Mouse (Mus musculus): Measurements from ENCODE around the gene Zbtb20.
A peak's percentile ranks its signal among the peaks of the same experiment; 100 is the strongest.

The Zbtb20 gene

DNA sequence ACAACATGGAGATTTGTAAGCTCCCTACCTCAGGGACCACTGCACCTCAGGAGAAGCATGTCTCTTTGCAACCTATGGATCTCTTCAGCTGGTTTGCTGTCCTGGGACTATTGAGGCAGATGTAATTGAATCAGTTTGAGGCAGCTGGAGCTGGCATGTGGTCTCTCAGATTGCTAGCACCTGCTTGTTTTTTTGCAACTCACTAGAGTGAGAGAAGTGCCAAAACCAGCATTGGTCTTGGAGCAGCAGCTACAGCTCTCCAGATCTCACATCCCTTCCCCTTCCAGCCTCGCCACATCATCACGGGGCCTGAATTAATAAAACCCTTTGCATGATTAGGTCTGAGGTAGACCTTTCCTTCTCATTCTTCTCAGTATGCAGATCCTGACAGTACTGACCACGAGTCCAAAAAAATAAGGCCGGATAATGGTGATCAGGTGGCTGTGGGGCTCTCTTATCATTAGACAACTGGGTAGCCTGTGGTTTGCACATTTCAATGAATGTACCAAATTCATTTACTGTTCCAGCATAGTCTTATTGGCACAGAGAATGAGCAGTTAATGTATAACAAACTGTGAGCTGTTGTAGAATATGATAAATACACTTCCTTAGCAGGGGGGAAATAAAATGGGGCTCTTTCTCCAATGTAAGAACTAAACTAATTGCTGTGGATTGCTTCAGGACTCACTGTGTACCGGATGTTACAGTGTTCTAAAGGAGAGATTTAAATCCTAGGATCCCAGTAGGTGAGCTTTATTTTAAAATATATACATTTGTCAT lies 205.4 kb downstream of the Zbtb20 start:
- DNase-seq = no peak

DNA sequence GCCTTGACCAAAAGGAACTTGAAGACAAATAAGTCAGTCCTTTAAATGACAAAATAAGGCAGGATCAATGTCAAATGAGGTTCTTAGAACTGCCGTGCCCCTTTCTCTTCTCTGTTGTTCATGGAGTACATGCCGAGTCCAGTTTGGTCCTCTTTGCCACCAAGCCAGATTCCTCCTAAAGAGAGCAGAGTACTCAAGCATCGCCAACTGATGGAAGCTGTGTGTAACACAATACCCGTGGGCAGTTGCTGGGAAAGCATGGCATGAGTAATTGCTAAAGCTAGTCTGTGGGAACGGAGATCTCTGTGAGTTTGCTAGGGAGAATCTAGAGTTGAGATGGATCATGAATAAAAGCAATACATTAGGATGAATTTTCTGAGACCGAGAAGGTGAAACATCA lies 206.3 kb downstream of the Zbtb20 start:
- DNase-seq = no peak

- DNase-seq = no peak
Measured at GRCm38 (mm10) chr16:43082801-43083200, 207.1 kb downstream of the Zbtb20 start.

GRCm38 (mm10) chr16:43090188-43090587 lies 214.5 kb downstream of the Zbtb20 start:
- no peak for DNase-seq

DNA sequence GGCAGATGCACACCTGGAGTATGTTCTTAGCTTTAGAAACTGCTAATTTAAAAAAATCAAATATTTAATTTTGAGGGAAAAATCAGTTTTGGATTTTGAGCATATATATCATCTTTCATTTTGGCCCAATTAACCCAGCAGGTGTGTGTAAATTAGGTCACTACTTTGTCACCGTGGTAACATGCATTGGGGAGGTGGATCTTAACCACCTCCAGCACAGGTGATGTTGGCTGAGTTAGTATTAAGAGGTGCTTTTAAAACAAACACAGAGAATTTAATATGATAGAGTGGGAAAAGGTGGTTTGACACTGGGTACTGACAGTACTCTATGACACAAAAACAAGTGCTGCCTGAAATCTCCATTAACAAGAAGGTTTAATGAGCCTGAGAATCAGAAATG lies 218.5 kb downstream of the Zbtb20 start:
- DNase-seq = no peak

- DNase-seq = no peak
Measured at GRCm38 (mm10) chr16:43094756-43095155, 219.1 kb downstream of the Zbtb20 start.

- no peak for DNase-seq
Measured at GRCm38 (mm10) chr16:43096040-43096439, 220.4 kb downstream of the Zbtb20 start.

GRCm38 (mm10) chr16:43098153-43098552 lies 222.5 kb downstream of the Zbtb20 start:
- DNase-seq = no peak

DNA sequence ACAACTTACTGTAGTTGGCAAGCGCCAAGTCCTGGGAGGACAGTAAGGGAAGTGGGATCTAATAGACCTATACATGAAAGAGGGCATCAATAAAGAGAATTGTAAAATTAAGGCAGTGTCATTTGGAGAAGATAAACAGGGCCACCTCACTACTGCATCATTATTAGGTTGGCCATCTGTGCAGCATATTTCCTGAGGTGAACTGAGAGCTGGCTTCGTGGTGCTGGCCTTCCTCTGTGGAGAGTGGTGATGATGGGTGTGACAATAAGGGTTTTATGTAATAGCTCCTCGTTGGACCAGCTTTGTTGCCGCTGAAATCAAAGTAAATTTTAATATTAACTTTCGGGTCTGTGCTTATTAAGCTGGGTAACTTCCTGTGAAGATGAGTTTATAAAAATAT lies 223.0 kb downstream of the Zbtb20 start:
- no peak for DNase-seq

DNA sequence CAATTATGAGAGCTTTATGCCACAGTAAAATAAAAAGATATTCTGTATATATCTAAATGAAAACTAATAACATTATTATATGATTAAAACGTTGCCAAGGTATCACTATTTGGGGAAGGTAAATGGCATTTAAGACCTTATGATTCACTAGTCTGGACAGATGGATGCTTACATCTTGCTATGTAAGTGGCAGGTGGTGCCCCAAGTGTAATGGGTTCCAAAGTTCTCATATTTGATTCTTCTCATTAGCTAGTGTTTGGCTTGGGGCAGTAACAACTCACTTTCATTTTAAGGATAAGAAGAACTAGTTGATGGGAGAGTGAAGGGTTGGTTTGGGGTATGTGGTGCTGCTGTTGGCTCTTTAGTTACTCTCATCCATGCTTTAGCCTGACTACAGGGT lies 235.6 kb downstream of the Zbtb20 start:
- DNase-seq = no peak

GRCm38 (mm10) chr16:43113968-43114367 lies 238.3 kb downstream of the Zbtb20 start:
- DNase-seq = no peak

DNA sequence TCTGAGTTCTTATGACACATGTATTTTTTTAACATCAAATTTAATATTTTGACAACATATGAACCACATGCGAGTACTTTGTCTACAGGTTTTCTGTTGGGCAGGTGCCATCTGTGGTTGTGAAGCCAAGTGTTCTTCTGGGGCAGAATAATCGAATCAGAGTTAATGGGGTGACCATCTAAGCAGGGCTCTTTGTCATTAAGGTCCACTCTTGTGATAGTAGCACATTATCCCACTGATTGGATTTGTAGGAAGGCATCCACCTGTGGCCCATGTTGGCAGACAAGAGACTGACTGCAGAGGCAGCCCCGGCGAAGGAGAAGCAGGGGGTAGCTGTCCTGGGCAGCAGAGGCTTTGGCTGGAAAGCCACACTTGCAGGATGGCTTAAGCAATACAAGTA lies 254.3 kb downstream of the Zbtb20 start:
- no peak for DNase-seq

GRCm38 (mm10) chr16:43130583-43130982 lies 254.9 kb downstream of the Zbtb20 start:
- peak; percentile 18 for DNase-seq

DNA sequence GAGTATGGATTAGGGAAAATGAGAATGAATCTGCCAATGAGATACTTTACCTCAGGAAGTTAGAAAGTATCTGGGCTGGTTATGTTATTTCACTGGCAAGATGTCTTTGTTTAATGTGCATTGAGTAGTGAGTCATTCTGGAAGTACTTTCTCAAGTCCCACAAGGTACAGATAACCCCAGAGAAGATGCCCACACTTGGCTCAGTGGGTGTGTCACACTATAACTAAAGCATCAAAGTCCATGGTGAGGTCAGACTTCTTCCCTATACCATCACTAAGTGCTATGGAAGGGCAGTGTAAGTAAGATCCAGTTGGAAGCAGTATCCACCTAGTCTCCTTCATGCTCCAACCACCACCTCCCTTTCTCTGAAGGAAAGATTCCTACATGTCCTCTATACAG lies 255.4 kb downstream of the Zbtb20 start:
- no peak for DNase-seq

GRCm38 (mm10) chr16:43168506-43168905 lies 292.8 kb downstream of the Zbtb20 start:
- DNase-seq = peak; percentile 16

GRCm38 (mm10) chr16:43169273-43169905 lies 293.7 kb downstream of the Zbtb20 start:
- no peak for DNase-seq

DNA sequence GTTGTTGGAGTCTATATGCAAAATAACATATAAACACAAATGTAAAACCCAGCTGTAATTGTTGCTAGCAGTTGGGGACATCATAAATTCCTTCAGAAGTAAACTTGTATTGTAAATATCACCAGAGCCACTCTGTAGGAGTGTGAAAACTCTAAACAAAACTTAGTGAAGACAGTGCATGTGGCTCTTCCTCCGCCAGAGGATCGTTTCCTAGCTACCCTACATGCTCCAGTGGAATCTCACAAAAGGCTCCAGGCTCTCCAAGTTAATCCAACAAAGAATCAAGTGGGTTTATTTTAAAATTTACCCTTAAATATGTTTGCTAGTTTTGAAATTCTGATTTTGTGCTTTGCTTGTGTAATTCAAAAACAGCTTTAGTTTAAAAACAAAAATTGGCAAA lies 296.5 kb downstream of the Zbtb20 start:
- DNase-seq = no peak

DNA sequence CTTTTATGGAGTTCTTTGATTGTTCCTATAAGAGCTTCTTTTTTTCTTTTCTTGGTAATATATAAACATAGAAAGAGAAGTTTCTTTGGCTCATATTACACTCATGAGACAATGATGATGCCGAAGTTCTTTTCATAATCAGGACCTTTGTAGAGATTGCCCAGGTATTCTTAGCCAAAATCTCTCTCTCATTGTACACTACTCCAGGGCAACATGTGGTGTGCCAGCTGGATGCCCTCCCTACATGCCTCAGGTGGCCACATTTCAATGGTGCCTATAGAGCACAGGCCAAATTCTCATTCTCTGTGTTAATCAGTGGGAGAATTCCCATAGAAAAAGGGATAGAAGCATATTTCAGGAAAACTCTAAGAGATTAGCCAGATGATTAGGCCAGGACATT lies 297.2 kb downstream of the Zbtb20 start:
- DNase-seq = no peak

GRCm38 (mm10) chr16:43174815-43175214 lies 299.1 kb downstream of the Zbtb20 start:
- no peak for DNase-seq

GRCm38 (mm10) chr16:43181038-43181437 lies 305.4 kb downstream of the Zbtb20 start:
- no peak for DNase-seq

DNA sequence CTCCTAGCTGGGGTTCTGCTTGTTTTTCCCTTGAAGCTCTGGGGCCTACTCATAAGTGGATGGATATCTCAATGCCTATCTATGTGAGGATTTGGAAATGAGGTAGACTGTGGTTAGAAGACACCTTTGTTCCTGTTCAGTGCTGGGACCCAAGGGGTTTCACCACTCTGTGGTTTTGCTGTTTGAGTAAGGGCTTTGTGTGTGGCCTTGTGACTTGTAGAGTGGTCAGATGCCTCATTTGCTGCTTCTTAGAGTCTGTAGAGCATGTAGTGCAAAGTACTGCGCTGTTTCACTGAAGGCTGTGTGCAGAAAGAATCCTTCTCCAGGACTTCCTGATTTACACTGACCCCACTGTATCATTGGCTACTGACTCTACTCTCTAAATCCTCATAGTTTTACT lies 314.7 kb downstream of the Zbtb20 start:
- no peak for DNase-seq

GRCm38 (mm10) chr16:43191060-43191850 lies 315.6 kb downstream of the Zbtb20 start:
- no peak for DNase-seq

- DNase-seq = no peak
Measured at GRCm38 (mm10) chr16:43193631-43194239, 318.1 kb downstream of the Zbtb20 start.
